Mouse (Mus musculus) testis, adult 2 months (tissue): ENCODE data around the gene Bach2.

Source experiments
- CTCF ChIP-seq: fragments of 200-500 bp; IDR thresholded peaks from 2 replicates; pipeline ENCODE4 v1.5.1; 2012; ENCODE audit warnings: low read depth, mild to moderate bottlenecking, inconsistent platforms, low read length, moderate library complexity; ENCODE audit not compliant: control insufficient read depth, insufficient read depth, insufficient replicate concordance
- POLR2A ChIP-seq: fragments of 200-500 bp; IDR thresholded peaks from 2 replicates; pipeline ENCODE4 v1.6.1; 2012; ENCODE audit warnings: low read depth, mild to moderate bottlenecking, inconsistent platforms, low read length, moderate library complexity; ENCODE audit not compliant: control insufficient read depth

DNA sequence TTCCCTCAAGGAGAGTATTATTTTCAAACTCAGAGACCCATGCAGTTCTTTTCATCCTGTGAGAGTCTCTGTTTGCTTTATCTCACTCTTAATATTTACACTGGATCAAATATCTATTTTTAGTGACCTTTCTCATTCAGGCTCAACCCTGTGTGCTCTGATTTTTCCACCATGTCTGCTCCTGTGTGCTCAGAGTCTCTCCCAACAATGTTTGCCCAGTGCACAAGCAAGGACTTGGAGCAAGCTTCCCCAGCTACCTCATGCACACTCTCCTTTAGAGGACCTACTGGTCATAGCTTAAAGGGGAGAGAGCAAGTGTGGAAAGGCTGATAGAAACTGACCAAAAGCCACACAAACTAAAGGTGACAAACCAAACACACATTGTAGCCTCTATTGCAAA is 26.0 kb upstream of the Bach2 start:
- TF ChIP-seq POLR2A = no peak
- no peak for TF ChIP-seq CTCF
